ENCODE assay signal across 9 mouse cellular contexts in genomic region chr7:133015416-133016070, GRCm38 (mm10).
DNase-seq lines count a peak whose midpoint lies in the region; ATAC-seq and TF ChIP-seq lines count a peak whose summit lies in the region.
"Had no signal": no experiment of that assay in that cellular context is flagged by ENCODE, and none has a peak within 500 bp of the region (broad histone marks: within the 10 kb centered on the region; RNA-seq: fewer than 3 reads in every experiment).

No protein-coding gene starts in this region.

- DNase-seq in lung, embryonic 14.5 days, result peak; percentile 46
- DNase-seq in lung, postnatal 36 days, result no peak
- no peak for DNase-seq in heart, embryonic 10.5 days (ENCODE audit: low spot score)
- no peak for DNase-seq in limb, embryonic 10.5 days (ENCODE audit: low spot score)
- DNase-seq in urinary bladder, postnatal 36 days (ENCODE audit: low spot score in 2 of 2), result no peak
- DNase-seq in layer of hippocampus, adult 2 months (ENCODE audit: low spot score in 2 of 2), result no peak
- DNase-seq in liver, postnatal 0 days, result no peak

- no peak overlapping the region for H3K4me3 ChIP-seq in lung, embryonic 14.5 days (ENCODE audit: low read depth, low read length)
- no peak overlapping the region for H3K4me3 ChIP-seq in heart, embryonic 10.5 days
- no peak overlapping the region for H3K4me3 ChIP-seq in limb, embryonic 10.5 days
- no peak overlapping the region for H3K4me3 ChIP-seq in stomach, embryonic 14.5 days (ENCODE audit: low read depth, low read length)
- no peak overlapping the region for H3K4me3 ChIP-seq in layer of hippocampus, adult 2 months
- H3K4me3 ChIP-seq in liver, postnatal 0 days (ENCODE audit: low read depth, low read length), result no peak overlapping the region

- no peak overlapping the region for H3K4me2 ChIP-seq in lung, embryonic 14.5 days
- 0 out of 2 replicates have a peak overlapping the region, but pooled peaks have one; percentile 7 for H3K4me2 ChIP-seq in stomach, embryonic 14.5 days (replicated peaks; ENCODE audit: low read depth, low read length)
- H3K4me2 ChIP-seq in liver, postnatal 0 days (ENCODE audit: low read depth, low read length), result no peak overlapping the region

- WGBS in lung, embryonic 14.5 days, result 44% methylated on average over 7 of the region's 7 CpGs
- WGBS in heart, embryonic 10.5 days, result 53% methylated on average over 7 of the region's 7 CpGs
- 79% methylated on average over 7 of the region's 7 CpGs for WGBS in limb, embryonic 10.5 days
- 17% methylated on average over 7 of the region's 7 CpGs for WGBS in stomach, embryonic 14.5 days
- 78% methylated on average over 7 of the region's 7 CpGs for WGBS in liver, postnatal 0 days (ENCODE audit: insufficient replicate concordance)

- no peaks in the 10 kb centered on the region for H3K27me3 ChIP-seq in lung, embryonic 14.5 days (ENCODE audit: insufficient read depth, low read length)
- H3K27me3 ChIP-seq in heart, embryonic 10.5 days (ENCODE audit: insufficient read depth, poor library complexity, severe bottlenecking), result no peaks in the 10 kb centered on the region
- no peaks in the 10 kb centered on the region for H3K27me3 ChIP-seq in limb, embryonic 10.5 days (ENCODE audit: low read depth, poor library complexity, severe bottlenecking)
- no peaks in the 10 kb centered on the region for H3K27me3 ChIP-seq in stomach, embryonic 14.5 days (ENCODE audit: control insufficient read depth, insufficient read depth, low read length)
- H3K27me3 ChIP-seq in liver, postnatal 0 days (ENCODE audit: insufficient read depth, low read length), result no peaks in the 10 kb centered on the region

- H3K36me3 ChIP-seq in lung, embryonic 14.5 days (ENCODE audit: insufficient read depth), result peaks cover 18% of the 10 kb centered on the region
- peaks cover 21% of the 10 kb centered on the region for H3K36me3 ChIP-seq in heart, embryonic 10.5 days
- peaks cover 36% of the 10 kb centered on the region for H3K36me3 ChIP-seq in limb, embryonic 10.5 days
- H3K36me3 ChIP-seq in stomach, embryonic 14.5 days (ENCODE audit: control insufficient read depth, insufficient read depth, low read length), result peaks cover 3% of the 10 kb centered on the region; the same call in 1 of the 2 replicates
- no peaks in the 10 kb centered on the region; the same call in 1 of the 2 replicates for H3K36me3 ChIP-seq in liver, postnatal 0 days (replicated peaks; ENCODE audit: insufficient read depth, low read length)

- no peaks in the 10 kb centered on the region for H3K9me3 ChIP-seq in lung, embryonic 14.5 days (ENCODE audit: low read depth, low read length)
- no peaks in the 10 kb centered on the region for H3K9me3 ChIP-seq in heart, embryonic 10.5 days
- H3K9me3 ChIP-seq in limb, embryonic 10.5 days (replicated peaks), result no peaks in the 10 kb centered on the region
- no peaks in the 10 kb centered on the region for H3K9me3 ChIP-seq in stomach, embryonic 14.5 days (ENCODE audit: control insufficient read depth, low read depth, low read length)
- H3K9me3 ChIP-seq in liver, postnatal 0 days (ENCODE audit: low read length), result no peaks in the 10 kb centered on the region

- no peak for TF ChIP-seq EP300 in liver, postnatal 0 days (IDR thresholded peaks at IDR 0.05; ENCODE audit: low read depth)

- no peak for ATAC-seq in lung, embryonic 14.5 days (ENCODE audit: insufficient read depth)
- ATAC-seq in stomach, embryonic 14.5 days (ENCODE audit: insufficient number of reproducible peaks, insufficient read depth, low FRiP score, low read depth), result peak; percentile 54; the same call in 1 of the 2 replicates
- no peak for ATAC-seq in liver, postnatal 0 days

- H3K9ac ChIP-seq in lung, embryonic 14.5 days, result no peak overlapping the region
- H3K9ac ChIP-seq in stomach, embryonic 14.5 days (replicated peaks; ENCODE audit: low read depth, low read length), result no peak overlapping the region
- no peak overlapping the region for H3K9ac ChIP-seq in liver, postnatal 0 days (replicated peaks)
- H3K9ac ChIP-seq: liver, embryonic 14.5 days had no signal

- peaks cover 22% of the 10 kb centered on the region; the same call in 1 of the 2 replicates for H3K4me1 ChIP-seq in lung, embryonic 14.5 days (ENCODE audit: insufficient read depth)
- H3K4me1 ChIP-seq in heart, embryonic 10.5 days, result peaks cover 69% of the 10 kb centered on the region
- peaks cover 69% of the 10 kb centered on the region for H3K4me1 ChIP-seq in limb, embryonic 10.5 days
- H3K4me1 ChIP-seq in stomach, embryonic 14.5 days (ENCODE audit: control insufficient read depth, insufficient read depth, low read length), result peaks cover 56% of the 10 kb centered on the region
- peaks cover 4% of the 10 kb centered on the region for H3K4me1 ChIP-seq in liver, postnatal 0 days (ENCODE audit: insufficient read depth)

- TF ChIP-seq CTCF in lung, embryonic 14.5 days (IDR thresholded peaks at IDR 0.05; ENCODE audit: low read depth), result no peak
- TF ChIP-seq CTCF in layer of hippocampus, adult 2 months (conservative IDR thresholded peaks at IDR 0.05), result no peak
- TF ChIP-seq CTCF in liver, postnatal 0 days (IDR thresholded peaks at IDR 0.05; ENCODE audit: low read depth), result no peak

- peak overlapping the region; percentile 16; the same call in 1 of the 2 replicates for H3K27ac ChIP-seq in lung, embryonic 14.5 days (ENCODE audit: low read depth)
- peak overlapping the region; percentile 65 for H3K27ac ChIP-seq in heart, embryonic 10.5 days
- H3K27ac ChIP-seq in limb, embryonic 10.5 days, result peak overlapping the region; percentile 44; the same call in 1 of the 2 replicates
- H3K27ac ChIP-seq in stomach, embryonic 14.5 days (ENCODE audit: low read length), result peak overlapping the region; percentile 82
- no peak overlapping the region for H3K27ac ChIP-seq in layer of hippocampus, adult 2 months
- H3K27ac ChIP-seq in liver, postnatal 0 days (ENCODE audit: low read depth), result no peak overlapping the region
- H3K27ac ChIP-seq: liver, embryonic 14.5 days had no signal

Comparison
In these comparisons a context has a peak if more than half of its experiments do, and no peak if none do; other contexts are left out.
1. H3K27ac ChIP-seq: peak in lung, embryonic 14.5 days (single experiment), heart, embryonic 10.5 days (single experiment), limb, embryonic 10.5 days (single experiment) and stomach, embryonic 14.5 days (single experiment); none in layer of hippocampus, adult 2 months (single experiment) and liver, postnatal 0 days (single experiment).